ENCODE assay signal across 8 mouse cellular contexts in genomic region chr12:9575158-9576042, GRCm38 (mm10). TPM values are rescaled to one million over a fixed set of nuclear protein-coding genes. Genes with fewer than 3 reads are reported as not detected.
DNase-seq lines count a peak whose midpoint lies in the region; ATAC-seq lines count a peak whose summit lies in the region.

No protein-coding gene starts in this region.

- WGBS in forebrain, embryonic 15.5 days, result 1% methylated on average over 21 of the region's 21 CpGs
- WGBS in forebrain, embryonic 11.5 days, result 2% methylated on average over 21 of the region's 21 CpGs
- WGBS in midbrain, embryonic 11.5 days, result 1% methylated on average over 21 of the region's 21 CpGs
- 2% methylated on average over 21 of the region's 21 CpGs for WGBS in midbrain, embryonic 13.5 days
- 3% methylated on average over 21 of the region's 21 CpGs for WGBS in limb, embryonic 10.5 days
- 6% methylated on average over 21 of the region's 21 CpGs for WGBS in stomach, embryonic 16.5 days

- H3K27me3 ChIP-seq in forebrain, embryonic 15.5 days, result peaks cover 96% of the 10 kb centered on the region
- H3K27me3 ChIP-seq in forebrain, embryonic 11.5 days (ENCODE audit: control insufficient read depth, insufficient read depth, low read length), result peaks cover 92% of the 10 kb centered on the region
- peaks cover 98% of the 10 kb centered on the region for H3K27me3 ChIP-seq in midbrain, embryonic 11.5 days (ENCODE audit: control insufficient read depth, insufficient read depth, low read length)
- peaks cover 100% of the 10 kb centered on the region for H3K27me3 ChIP-seq in midbrain, embryonic 13.5 days
- peaks cover 89% of the 10 kb centered on the region for H3K27me3 ChIP-seq in limb, embryonic 10.5 days (ENCODE audit: low read depth, poor library complexity, severe bottlenecking)
- peaks cover 33% of the 10 kb centered on the region for H3K27me3 ChIP-seq in stomach, embryonic 16.5 days (ENCODE audit: control insufficient read depth, insufficient read depth, low read length)

- no peak overlapping the region for H3K4me2 ChIP-seq in forebrain, embryonic 15.5 days (replicated peaks)
- no peak overlapping the region; the same call in 1 of the 2 replicates for H3K4me2 ChIP-seq in forebrain, embryonic 11.5 days (ENCODE audit: low read depth, low read length, severe bottlenecking)
- no peak overlapping the region for H3K4me2 ChIP-seq in midbrain, embryonic 11.5 days
- no peak overlapping the region for H3K4me2 ChIP-seq in midbrain, embryonic 13.5 days (replicated peaks)
- peak overlapping the region; percentile 57 for H3K4me2 ChIP-seq in stomach, embryonic 16.5 days (ENCODE audit: low read depth, low read length)

- H3K9ac ChIP-seq in forebrain, embryonic 15.5 days (replicated peaks), result no peak overlapping the region
- no peak overlapping the region for H3K9ac ChIP-seq in forebrain, embryonic 11.5 days (ENCODE audit: low read length)
- no peak overlapping the region for H3K9ac ChIP-seq in midbrain, embryonic 11.5 days (ENCODE audit: low read length)
- no peak overlapping the region for H3K9ac ChIP-seq in midbrain, embryonic 13.5 days (replicated peaks)
- H3K9ac ChIP-seq in stomach, embryonic 16.5 days (ENCODE audit: low read length), result peak overlapping the region; percentile 81

- 0 out of 2 replicates have a peak overlapping the region, but pooled peaks have one; percentile 7 for H3K4me3 ChIP-seq in forebrain, embryonic 15.5 days
- H3K4me3 ChIP-seq in forebrain, embryonic 11.5 days (ENCODE audit: low read depth, low read length), result no peak overlapping the region
- no peak overlapping the region for H3K4me3 ChIP-seq in midbrain, embryonic 11.5 days (ENCODE audit: low read depth, low read length)
- no peak overlapping the region; the same call in 1 of the 2 replicates for H3K4me3 ChIP-seq in midbrain, embryonic 13.5 days (replicated peaks)
- peak overlapping the region; percentile 63 for H3K4me3 ChIP-seq in limb, embryonic 10.5 days
- H3K4me3 ChIP-seq in stomach, embryonic 16.5 days (replicated peaks; ENCODE audit: low read length), result peak overlapping the region; percentile 64

- H3K36me3 ChIP-seq in forebrain, embryonic 15.5 days, result no peaks in the 10 kb centered on the region
- no peaks in the 10 kb centered on the region for H3K36me3 ChIP-seq in forebrain, embryonic 11.5 days (ENCODE audit: control insufficient read depth, insufficient read depth, low read length)
- no peaks in the 10 kb centered on the region for H3K36me3 ChIP-seq in midbrain, embryonic 11.5 days (ENCODE audit: control insufficient read depth, insufficient read depth, low read length)
- no peaks in the 10 kb centered on the region for H3K36me3 ChIP-seq in midbrain, embryonic 13.5 days
- no peaks in the 10 kb centered on the region for H3K36me3 ChIP-seq in limb, embryonic 10.5 days
- H3K36me3 ChIP-seq in stomach, embryonic 16.5 days (ENCODE audit: control insufficient read depth, insufficient read depth, low read length), result no peaks in the 10 kb centered on the region

- DNase-seq in forebrain, embryonic 11.5 days (ENCODE audit: low spot score), result no peak
- peak; percentile 95 for DNase-seq in midbrain, embryonic 11.5 days (ENCODE audit: low spot score, missing footprints)
- peak; percentile 47 for DNase-seq in limb, embryonic 10.5 days (ENCODE audit: low spot score)
- no peak for DNase-seq in left cerebral cortex, adult 18-20 months (ENCODE audit: low spot score in 2 of 2)
- DNase-seq in liver, result no peak

- H3K9me3 ChIP-seq in forebrain, embryonic 15.5 days, result no peaks in the 10 kb centered on the region
- H3K9me3 ChIP-seq in forebrain, embryonic 11.5 days (ENCODE audit: control insufficient read depth, low read length), result no peaks in the 10 kb centered on the region
- H3K9me3 ChIP-seq in midbrain, embryonic 11.5 days (ENCODE audit: control insufficient read depth, low read length), result no peaks in the 10 kb centered on the region
- H3K9me3 ChIP-seq in midbrain, embryonic 13.5 days, result no peaks in the 10 kb centered on the region
- no peaks in the 10 kb centered on the region for H3K9me3 ChIP-seq in limb, embryonic 10.5 days (replicated peaks)
- H3K9me3 ChIP-seq in stomach, embryonic 16.5 days (replicated peaks; ENCODE audit: control insufficient read depth, low read length), result no peaks in the 10 kb centered on the region

- no peak overlapping the region for H3K27ac ChIP-seq in forebrain, embryonic 15.5 days (replicated peaks)
- H3K27ac ChIP-seq in forebrain, embryonic 11.5 days (ENCODE audit: low read depth, low read length), result no peak overlapping the region
- no peak overlapping the region for H3K27ac ChIP-seq in midbrain, embryonic 11.5 days (ENCODE audit: low read depth, low read length)
- no peak overlapping the region for H3K27ac ChIP-seq in midbrain, embryonic 13.5 days
- peak overlapping the region; percentile 85 for H3K27ac ChIP-seq in limb, embryonic 10.5 days
- H3K27ac ChIP-seq in stomach, embryonic 16.5 days (ENCODE audit: low read length), result peak overlapping the region; percentile 76; the same call in 1 of the 2 replicates

- ATAC-seq in forebrain, embryonic 15.5 days (replicated peaks), result no peak
- no peak for ATAC-seq in forebrain, embryonic 11.5 days (replicated peaks; ENCODE audit: low FRiP score)
- no peak for ATAC-seq in midbrain, embryonic 11.5 days (ENCODE audit: low FRiP score)
- ATAC-seq in midbrain, embryonic 13.5 days, result no peak
- no peak for ATAC-seq in stomach, embryonic 16.5 days (ENCODE audit: insufficient read depth, low FRiP score)

- H3K4me1 ChIP-seq in forebrain, embryonic 15.5 days, result peaks cover 14% of the 10 kb centered on the region
- H3K4me1 ChIP-seq in forebrain, embryonic 11.5 days (replicated peaks; ENCODE audit: control insufficient read depth, insufficient read depth, low read length), result peaks cover 5% of the 10 kb centered on the region
- peaks cover 4% of the 10 kb centered on the region; the same call in 1 of the 2 replicates for H3K4me1 ChIP-seq in midbrain, embryonic 11.5 days (ENCODE audit: control insufficient read depth, insufficient read depth, low read length)
- H3K4me1 ChIP-seq in midbrain, embryonic 13.5 days (replicated peaks), result peaks cover 28% of the 10 kb centered on the region
- H3K4me1 ChIP-seq in limb, embryonic 10.5 days, result peaks cover 80% of the 10 kb centered on the region
- H3K4me1 ChIP-seq in stomach, embryonic 16.5 days (ENCODE audit: control insufficient read depth, insufficient read depth, low read length), result peaks cover 14% of the 10 kb centered on the region; the same call in 1 of the 2 replicates

RNA-seq across cellular contexts. Expression of gene Osr1, which starts 5.5 kb away (rescaled TPM):
- 4.1 and 4.2 TPM in 2 replicates for polyA plus RNA-seq in forebrain, embryonic 15.5 days (2015; fragmentation: Nextera tagmentation; extraction: Ambion mirVana)
- polyA plus RNA-seq in forebrain, embryonic 11.5 days (2014; fragmentation: Nextera tagmentation; extraction: Ambion mirVana), result 7.7 and 9.5 TPM in 2 replicates
- 15.6 and 16.5 TPM in 2 replicates for polyA plus RNA-seq in midbrain, embryonic 11.5 days (2014; fragmentation: Nextera tagmentation; extraction: Ambion mirVana)
- 7.8 and 9.2 TPM in 2 replicates for polyA plus RNA-seq in midbrain, embryonic 13.5 days (2015; fragmentation: Nextera tagmentation; extraction: Ambion mirVana)
- 21.3 and 38.3 TPM in 2 replicates for polyA plus RNA-seq in limb, embryonic 10.5 days (2016; fragmentation: Nextera tagmentation; extraction: Ambion mirVana)
- polyA plus RNA-seq in stomach, embryonic 16.5 days (2015; fragmentation: Nextera tagmentation; extraction: Ambion mirVana), result 37.6 and 39.8 TPM in 2 replicates
- total RNA-seq in left cerebral cortex, adult 18-20 months (2021), result 1 to 10 TPM; 3.0 to 3.5 TPM

Comparison
In these comparisons a context has a peak if more than half of its experiments do, and no peak if none do; other contexts are left out.
1. H3K4me3 ChIP-seq: peak in forebrain, embryonic 15.5 days (single experiment), limb, embryonic 10.5 days (single experiment) and stomach, embryonic 16.5 days (single experiment); none in forebrain, embryonic 11.5 days (single experiment), midbrain, embryonic 11.5 days (single experiment) and midbrain, embryonic 13.5 days (single experiment).
2. H3K27ac ChIP-seq: peak in limb, embryonic 10.5 days (single experiment) and stomach, embryonic 16.5 days (single experiment); none in forebrain, embryonic 15.5 days (single experiment), forebrain, embryonic 11.5 days (single experiment), midbrain, embryonic 11.5 days (single experiment) and midbrain, embryonic 13.5 days (single experiment).
3. DNase-seq: peak in midbrain, embryonic 11.5 days (single experiment) and limb, embryonic 10.5 days (single experiment); none in forebrain, embryonic 11.5 days (single experiment), left cerebral cortex, adult 18-20 months (0 of 2) and liver (single experiment).